Mouse (Mus musculus) neural tube, embryonic 11.5 days (tissue): ENCODE results near the gene Zfyve16. TPM values are rescaled to one million over a fixed set of nuclear protein-coding genes. Genes with fewer than 3 reads are reported as not detected.

Experiments
- polyA plus RNA-seq: library from polyadenylated mRNA; unstranded; fragments of >200 nt; fragmentation: Nextera tagmentation; extraction: Ambion mirVana; gene quantifications from 2 replicates; pipeline ENCODE4 v1.2.1, GENCODE M21; 2014

Zfyve16 gene
- polyA plus RNA-seq, 1 experiment from 2014 or later = 14.7 TPM

Other genes with a start within 250 kb of the Zfyve16 start
- 0.45 and 0.73 TPM in 2 replicates for gene Gm20379, start 224.9 kb downstream of the Zfyve16 start, polyA plus RNA-seq
- 19.8 and 21.2 TPM in 2 replicates for gene Dhfr, start 176.1 kb downstream of the Zfyve16 start, polyA plus RNA-seq
- 38.8 and 39.7 TPM in 2 replicates for gene Msh3, start 175.9 kb downstream of the Zfyve16 start, polyA plus RNA-seq
- gene Ankrd34b, start 105.0 kb downstream of the Zfyve16 start, polyA plus RNA-seq = 0.09 and 0.21 TPM in 2 replicates
- gene Fam151b, start 46.9 kb downstream of the Zfyve16 start, polyA plus RNA-seq = 0.25 TPM in 1 of 2 replicates, not detected in the other
- gene Spz1, start 45.3 kb upstream of the Zfyve16 start, polyA plus RNA-seq = not detected in 2 replicates
- gene Serinc5, start 80.2 kb upstream of the Zfyve16 start, polyA plus RNA-seq = 18.0 and 21.0 TPM in 2 replicates